Mouse (Mus musculus) limb, embryonic 11.5 days (tissue): ENCODE measurements around the gene Traf3ip1. TPM values are rescaled to one million over a fixed set of nuclear protein-coding genes. Genes with fewer than 3 reads are reported as not detected.

ENCODE experiments used
- ATAC-seq: fragments of 200-750 bp; cut with Nextera tagmentation; 2 replicates; pipeline ENCODE4 v1.8.0; 2017; ENCODE audit warnings: low read depth; ENCODE audit not compliant: insufficient number of reproducible peaks, low FRiP score, low TSS enrichment
- DNase-seq: peaks from one replicate; pipeline ENCODE4 v3.0.0-alpha.2; 2015; ENCODE audit warnings: low spot score
- H3K27ac ChIP-seq: fragments of 300-500 bp; sonication (generic); replicated peaks from 2 replicates; pipeline ENCODE4 v1.5.1; 2014; ENCODE audit warnings: low read depth, mild to moderate bottlenecking, low read length
- H3K27me3 ChIP-seq: fragments of 300-500 bp; sonication (generic); 2 replicates; pipeline ENCODE4 v1.6.1; 2014; ENCODE audit warnings: mild to moderate bottlenecking, low read length, mixed read lengths; ENCODE audit not compliant: control insufficient read depth, insufficient read depth
- H3K36me3 ChIP-seq: fragments of 300-500 bp; sonication (generic); 2 replicates; pipeline ENCODE4 v1.6.1; 2014; ENCODE audit warnings: mild to moderate bottlenecking, low read length, moderate library complexity, mixed read lengths; ENCODE audit not compliant: control insufficient read depth, insufficient read depth
- H3K4me1 ChIP-seq: fragments of 300-500 bp; sonication (generic); 2 replicates; pipeline ENCODE4 v1.6.1; 2014; ENCODE audit warnings: low read length, mixed read lengths; ENCODE audit not compliant: control insufficient read depth, insufficient read depth
- H3K4me2 ChIP-seq: fragments of 300-500 bp; sonication (generic); 2 replicates; pipeline ENCODE4 v1.6.1; 2014; ENCODE audit warnings: low read depth, mild to moderate bottlenecking, moderate library complexity; ENCODE audit not compliant: severe bottlenecking
- H3K4me3 ChIP-seq: fragments of 300-500 bp; sonication (generic); 2 replicates; pipeline ENCODE4 v1.5.1; 2014; ENCODE audit warnings: low read depth, low read length
- H3K9ac ChIP-seq: fragments of 300-500 bp; sonication (generic); 2 replicates; pipeline ENCODE4 v1.6.1; 2014; ENCODE audit warnings: mild to moderate bottlenecking, low read length
- H3K9me3 ChIP-seq: fragments of 300-500 bp; sonication (generic); 2 replicates; pipeline ENCODE4 v1.6.1; 2016; ENCODE audit warnings: low read length; ENCODE audit not compliant: control insufficient read depth
- WGBS: fragments of 180-500 bp; shearing (Covaris S2); extraction: QIAGEN DNeasy Blood & Tissue Kit; methylation state at CpG from one replicate; pipeline ENCODE4 v1.1.7; 2014; 5-methylcytosine and 5-hydroxymethylcytosine counted together
- polyA plus RNA-seq: library from polyadenylated mRNA; unstranded; fragments of >200 nt; fragmentation: Nextera tagmentation; extraction: Ambion mirVana; gene quantifications from 2 replicates; pipeline ENCODE4 v1.2.1, GENCODE M21; 2014

Gene Traf3ip1
- polyA plus RNA-seq, 1 experiment from 2014 or later, result 8.3 TPM

DNA sequence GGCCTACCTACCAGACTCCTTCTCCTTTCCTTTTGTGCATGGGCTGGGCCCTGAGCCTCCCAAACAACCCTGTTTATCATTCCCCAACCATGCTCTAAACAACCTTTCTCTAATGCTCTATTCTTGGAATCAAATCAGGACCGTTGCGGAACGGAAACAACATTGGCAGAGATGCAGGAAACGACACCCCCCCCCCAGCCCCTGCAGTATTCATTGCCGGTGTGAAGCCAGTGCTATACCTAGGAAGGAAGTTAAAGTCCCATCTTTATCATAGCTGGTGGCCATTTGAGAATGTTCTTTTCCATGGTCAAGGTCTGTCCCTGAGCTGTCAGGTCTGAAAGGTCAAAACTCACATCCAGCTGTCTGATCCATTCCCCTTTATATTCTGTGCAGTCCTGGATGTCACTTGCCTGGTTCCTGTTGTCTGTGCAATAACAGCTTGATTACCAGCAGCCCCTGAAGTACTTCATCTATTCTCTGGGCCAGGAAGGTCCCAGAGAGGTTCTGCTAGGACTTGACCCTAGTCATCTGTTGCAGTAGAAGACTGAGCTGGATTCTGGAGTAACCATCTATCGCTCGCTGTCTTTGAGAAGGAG lies 11.7 kb upstream of the Traf3ip1 start:
- ATAC-seq (no peak), DNase-seq (no peak)
- no peaks in the 10 kb centered on the region for H3K4me1 ChIP-seq
- H3K9ac ChIP-seq, result no peak overlapping the region
- no peak overlapping the region for H3K4me2 ChIP-seq
- H3K27me3 ChIP-seq, result no peaks in the 10 kb centered on the region
- no peak overlapping the region for H3K4me3 ChIP-seq
- 0 out of 2 replicates have a peak, but pooled peaks cover 3% of the 10 kb centered on the region for H3K9me3 ChIP-seq
- 83% methylated on average over 7 of the region's 7 CpGs for WGBS
- no peak overlapping the region for H3K27ac ChIP-seq
- no peaks in the 10 kb centered on the region for H3K36me3 ChIP-seq

DNA sequence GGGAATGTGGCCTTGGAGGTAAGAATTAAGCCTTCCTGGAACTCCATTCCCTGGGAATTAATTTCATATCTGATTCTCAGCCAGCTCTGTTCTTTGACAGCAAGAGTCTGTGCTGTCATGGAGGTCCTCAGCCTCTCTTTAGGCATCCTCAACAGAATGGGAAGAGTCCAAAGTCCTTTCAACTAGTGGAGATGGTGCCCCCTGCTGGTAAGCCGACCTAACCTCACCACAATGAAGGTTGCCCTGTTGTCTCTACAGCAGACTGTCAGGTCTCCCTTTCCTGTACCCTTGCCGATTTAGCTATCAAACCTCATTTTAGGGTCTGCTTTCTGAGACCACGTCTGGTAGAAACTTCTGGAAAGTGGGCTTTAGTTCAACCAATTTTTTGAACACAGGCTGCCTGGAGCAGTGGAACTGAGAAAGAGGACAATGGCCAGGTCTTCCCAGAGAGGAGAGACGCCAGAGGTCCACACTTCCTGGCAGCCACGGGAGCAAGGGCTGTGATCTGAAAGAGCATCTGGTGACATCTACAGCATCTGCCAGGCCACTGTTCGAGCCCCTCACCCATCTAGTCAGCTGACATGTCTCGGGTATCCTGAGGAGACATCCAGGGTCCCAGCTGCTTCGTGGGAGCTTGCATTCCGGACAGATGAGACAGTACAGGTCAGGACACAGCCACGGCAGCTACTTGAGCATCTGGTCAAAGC lies 11.0 kb upstream of the Traf3ip1 start:
- H3K9ac ChIP-seq, result no peak overlapping the region
- no peaks in the 10 kb centered on the region for H3K36me3 ChIP-seq
- H3K4me2 ChIP-seq, result no peak overlapping the region
- H3K27me3 ChIP-seq, result no peaks in the 10 kb centered on the region
- H3K9me3 ChIP-seq, result 0 out of 2 replicates have a peak, but pooled peaks cover under 1% of the 10 kb centered on the region
- no peaks in the 10 kb centered on the region for H3K4me1 ChIP-seq
- no peak overlapping the region for H3K4me3 ChIP-seq
- H3K27ac ChIP-seq, result no peak overlapping the region
- ATAC-seq (peak; percentile 47; the same call in 1 of the 2 replicates), DNase-seq (peak; percentile 84)
- 41% methylated on average over 10 of the region's 10 CpGs for WGBS

DNA sequence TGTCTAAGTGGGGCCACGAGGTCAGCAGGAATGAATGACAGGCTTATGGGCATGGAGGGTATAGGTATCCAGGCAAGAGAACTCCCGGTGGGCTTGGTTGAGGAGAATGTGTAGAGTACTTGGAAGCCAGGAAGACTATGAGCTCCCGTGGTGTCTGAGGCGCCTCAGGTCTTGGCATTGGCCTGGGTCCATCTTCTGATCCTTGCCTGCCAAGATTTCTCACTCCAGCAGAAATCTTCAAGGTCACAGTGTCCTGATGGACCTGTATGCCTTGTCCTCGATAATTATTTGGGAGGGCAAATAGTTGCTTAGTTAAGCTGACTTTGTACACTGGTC lies 10.5 kb upstream of the Traf3ip1 start:
- WGBS, result 82% methylated on average over 5 of the region's 5 CpGs
- no peaks in the 10 kb centered on the region for H3K4me1 ChIP-seq
- H3K4me3 ChIP-seq, result no peak overlapping the region
- no peaks in the 10 kb centered on the region for H3K27me3 ChIP-seq
- H3K4me2 ChIP-seq, result no peak overlapping the region
- no peak overlapping the region for H3K27ac ChIP-seq
- ATAC-seq (no peak), DNase-seq (no peak)
- H3K9ac ChIP-seq, result no peak overlapping the region
- no peaks in the 10 kb centered on the region for H3K36me3 ChIP-seq
- H3K9me3 ChIP-seq, result no peaks in the 10 kb centered on the region

DNA sequence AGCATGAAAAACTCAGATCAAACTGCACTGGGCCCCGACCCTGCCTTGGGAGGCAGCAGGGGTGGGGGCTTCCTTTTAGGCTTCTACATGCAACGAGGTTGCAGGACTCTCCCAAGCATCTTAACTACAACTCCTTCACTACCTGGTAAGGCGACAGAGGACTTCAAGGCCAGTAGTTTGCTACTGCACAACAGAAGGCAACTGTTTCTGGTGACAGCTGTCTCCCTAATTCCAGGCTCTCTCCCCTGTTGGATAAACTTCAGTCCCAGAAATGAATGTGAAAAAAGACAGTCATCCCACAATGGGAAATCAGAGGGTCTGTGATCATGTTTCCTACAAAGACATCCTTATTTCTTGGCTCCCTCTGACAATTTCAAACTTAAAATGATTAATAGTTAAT lies 9.0 kb upstream of the Traf3ip1 start:
- Histone ChIP-seq H3K27me3 (no peaks in the 10 kb centered on the region), H3K4me2 (no peak overlapping the region), H3K4me1 (no peaks in the 10 kb centered on the region), H3K27ac (no peak overlapping the region), H3K9me3 (no peaks in the 10 kb centered on the region), H3K9ac (no peak overlapping the region), H3K4me3 (no peak overlapping the region), H3K36me3 (no peaks in the 10 kb centered on the region)
- no peak for DNase-seq
- no peak for ATAC-seq
- WGBS, result 78% methylated on average over 3 of the region's 3 CpGs

DNA sequence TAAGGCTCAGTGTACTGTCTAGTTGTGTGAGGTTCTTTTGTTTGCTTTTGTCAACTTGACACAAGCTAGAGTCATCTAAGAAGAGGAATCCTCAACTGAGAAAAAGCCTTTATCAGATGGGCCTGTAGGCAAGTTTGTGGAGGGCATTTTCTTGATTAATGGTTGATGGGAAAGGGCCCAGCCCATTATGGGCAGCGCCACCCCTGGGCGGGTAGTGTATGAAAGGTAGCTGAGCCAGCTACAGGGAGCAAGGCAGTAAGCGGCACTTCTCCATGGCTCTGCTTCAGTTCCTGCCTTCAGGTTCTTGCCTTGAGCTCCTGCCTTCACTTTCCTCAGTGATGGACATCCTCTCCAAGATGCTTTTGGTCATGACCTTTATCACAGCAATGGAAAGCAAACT lies 8.3 kb upstream of the Traf3ip1 start:
- DNase-seq (no peak), ATAC-seq (no peak)
- WGBS, result 72% methylated on average over 3 of the region's 3 CpGs
- no peak overlapping the region for H3K4me2 ChIP-seq
- H3K27me3 ChIP-seq, result no peaks in the 10 kb centered on the region
- H3K4me3 ChIP-seq, result no peak overlapping the region
- no peak overlapping the region for H3K9ac ChIP-seq
- H3K27ac ChIP-seq, result no peak overlapping the region
- H3K4me1 ChIP-seq, result no peaks in the 10 kb centered on the region
- no peaks in the 10 kb centered on the region for H3K9me3 ChIP-seq
- H3K36me3 ChIP-seq, result no peaks in the 10 kb centered on the region

- DNase-seq (no peak), ATAC-seq (no peak)
- Histone ChIP-seq H3K27ac (no peak overlapping the region), H3K4me2 (no peak overlapping the region), H3K4me3 (no peak overlapping the region), H3K36me3 (no peaks in the 10 kb centered on the region), H3K4me1 (peaks cover 2% of the 10 kb centered on the region; the same call in 1 of the 2 replicates), H3K9me3 (no peaks in the 10 kb centered on the region), H3K27me3 (no peaks in the 10 kb centered on the region), H3K9ac (no peak overlapping the region)
- 65% methylated on average over 1 of the region's 1 CpGs for WGBS
These were observed 4.1 kb upstream of the Traf3ip1 start for GRCm38 (mm10) chr1:91490322-91490721.

- Histone ChIP-seq H3K27me3 (no peaks in the 10 kb centered on the region), H3K4me3 (no peak overlapping the region), H3K4me2 (no peak overlapping the region), H3K36me3 (no peaks in the 10 kb centered on the region), H3K9me3 (no peaks in the 10 kb centered on the region), H3K4me1 (peaks cover 6% of the 10 kb centered on the region; the same call in 1 of the 2 replicates), H3K9ac (no peak overlapping the region), H3K27ac (no peak overlapping the region)
- WGBS, result 57% methylated on average over 2 of the region's 2 CpGs
- DNase-seq (no peak), ATAC-seq (no peak)
These were observed 1.7 kb upstream of the Traf3ip1 start for GRCm38 (mm10) chr1:91492740-91493139.

DNA sequence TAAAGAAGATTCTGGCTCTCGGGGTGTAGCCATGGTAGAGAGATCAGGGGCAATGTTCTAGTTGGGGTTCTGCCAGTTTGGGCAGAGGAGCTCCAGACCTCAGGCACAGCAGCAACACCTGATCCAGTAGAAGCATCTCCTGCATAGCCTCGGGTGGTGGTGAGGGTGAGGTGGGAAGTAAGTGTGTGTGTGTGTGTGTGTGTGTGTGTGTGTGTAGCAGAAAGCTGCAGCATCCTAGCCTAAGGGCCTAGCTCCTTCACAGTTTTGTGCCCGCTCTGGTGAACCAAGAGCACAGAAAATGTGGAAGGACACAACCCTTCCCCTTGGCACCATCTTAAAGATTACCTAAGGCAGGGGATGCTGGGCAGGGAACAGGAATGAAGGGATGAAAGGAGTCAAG lies 509 bp upstream of the Traf3ip1 start:
- H3K9ac ChIP-seq, result no peak overlapping the region
- ATAC-seq, result no peak; the same call in 1 of the 2 replicates
- peaks cover 6% of the 10 kb centered on the region; the same call in 1 of the 2 replicates for H3K4me1 ChIP-seq
- H3K4me2 ChIP-seq, result peak overlapping the region; percentile 58
- H3K9me3 ChIP-seq, result no peaks in the 10 kb centered on the region
- 0 out of 2 replicates have a peak overlapping the region, but pooled peaks have one; percentile 94 for H3K4me3 ChIP-seq
- no peaks in the 10 kb centered on the region for H3K27me3 ChIP-seq
- H3K27ac ChIP-seq, result no peak overlapping the region
- 60% methylated on average over 3 of the region's 3 CpGs for WGBS
- no peak for DNase-seq
- no peaks in the 10 kb centered on the region for H3K36me3 ChIP-seq
